Mouse (Mus musculus): ENCODE measurements around the gene Hamp2.
"Not testable (repeated sequence)": the region's sequence is repeated elsewhere in the genome, so short reads cannot be mapped to it uniquely, and the experiment has no call there.

Hamp2 gene

DNA sequence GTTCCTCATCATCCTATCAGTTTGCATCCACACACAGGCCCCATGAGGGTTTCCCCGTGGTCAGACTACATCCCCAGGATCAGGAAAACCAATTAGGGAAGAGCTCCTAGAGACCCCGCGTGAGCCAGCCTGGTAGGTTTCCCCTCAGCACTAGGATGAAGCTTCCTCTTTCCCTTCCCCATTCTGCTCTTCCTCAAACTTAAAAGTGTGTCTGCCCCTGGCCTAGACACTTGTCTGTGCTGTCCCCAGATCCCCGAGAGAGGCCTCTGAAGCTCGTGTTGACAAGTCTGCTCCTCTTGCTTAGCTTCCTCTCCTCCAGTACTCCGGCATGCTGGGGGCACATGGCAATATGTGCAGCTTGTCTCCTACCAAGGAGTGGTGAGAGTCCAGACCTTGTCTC, 29.0 kb upstream of the Hamp2 start:
- DNase-seq (ENCODE audit: low spot score in 2 of 2) = peak in 1 of 2 experiments; percentile 55

DNA sequence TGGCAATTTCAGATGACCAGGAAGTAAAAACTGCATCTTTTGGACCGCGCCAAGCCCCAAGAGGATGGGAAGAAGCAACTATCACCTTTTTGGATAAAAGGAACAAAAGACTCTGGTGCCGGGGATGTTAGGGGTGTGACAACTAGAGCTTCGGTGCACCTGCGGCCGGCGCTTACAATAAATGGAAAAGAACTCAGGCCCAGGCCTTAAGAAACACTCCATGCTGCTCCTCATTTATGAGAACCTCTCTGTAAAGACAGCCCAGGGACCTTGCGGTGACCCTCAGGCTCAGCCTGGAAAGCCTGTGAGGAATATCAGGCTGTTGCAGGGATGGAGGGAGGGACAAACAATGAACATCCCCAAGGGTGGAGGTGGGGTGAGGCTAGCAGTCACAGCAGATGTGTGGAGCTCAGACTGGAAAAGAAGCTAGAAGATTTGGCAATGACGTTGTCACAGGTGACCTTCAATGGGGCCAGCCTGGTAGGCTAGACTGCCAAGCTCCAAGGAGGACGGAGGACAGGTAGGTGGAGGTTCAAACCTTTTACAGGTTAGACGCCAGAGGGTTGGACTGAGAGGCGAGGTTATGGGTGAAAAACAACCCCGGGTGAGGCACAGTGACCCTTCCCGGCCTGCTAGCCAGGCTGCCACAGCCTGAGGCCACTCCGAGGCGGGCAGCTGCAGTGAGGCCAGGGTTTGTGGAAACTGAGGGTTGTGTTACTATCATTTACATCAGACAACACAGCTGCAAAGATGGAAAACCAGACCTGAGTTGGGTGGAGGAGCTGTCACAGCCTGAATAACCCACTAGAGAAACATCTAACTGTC, 28.2 kb upstream of the Hamp2 start:
- DNase-seq (ENCODE audit: low spot score in 2 of 2) = no peak

DNA sequence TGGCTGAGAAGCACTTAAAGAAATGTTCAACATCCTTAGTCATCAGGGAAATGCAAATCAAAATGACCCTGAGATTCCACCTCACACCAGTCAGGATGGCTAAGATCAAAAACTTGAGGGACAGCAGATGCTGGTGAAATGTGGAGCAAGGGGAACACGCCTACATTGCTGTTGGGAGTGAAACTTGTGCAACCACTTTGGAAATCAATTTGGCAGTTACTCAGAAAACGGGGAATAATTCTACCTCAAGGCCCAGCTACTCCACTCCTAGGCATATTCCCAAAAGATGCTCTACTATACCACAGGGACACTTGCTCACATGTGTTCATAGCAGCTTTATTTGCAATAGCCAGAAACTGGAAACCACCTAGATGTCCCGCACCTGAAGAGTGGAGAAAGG, 25.4 kb upstream of the Hamp2 start:
- DNase-seq (ENCODE audit: low spot score in 2 of 2) = not testable (repeated sequence)

DNA sequence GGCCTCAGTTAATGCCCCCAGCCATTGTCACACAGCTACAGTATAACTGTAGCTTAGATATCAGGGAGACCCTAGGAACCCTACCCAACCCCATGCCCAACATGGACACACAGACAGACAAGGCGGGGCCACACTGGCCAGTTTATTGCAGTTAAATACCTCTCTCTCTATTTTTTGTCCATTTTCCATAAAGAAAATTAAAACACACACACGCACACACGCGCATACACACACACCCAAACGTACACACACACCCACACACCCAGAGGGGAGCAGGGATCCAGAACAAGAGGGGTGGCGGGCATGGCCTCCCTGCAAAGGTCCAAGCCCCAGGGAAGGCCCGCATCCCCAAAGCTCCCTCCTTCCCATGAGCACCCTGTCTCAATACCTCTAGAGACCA, 21.4 kb upstream of the Hamp2 start:
- no peak for DNase-seq (ENCODE audit: low spot score in 2 of 2)

DNA sequence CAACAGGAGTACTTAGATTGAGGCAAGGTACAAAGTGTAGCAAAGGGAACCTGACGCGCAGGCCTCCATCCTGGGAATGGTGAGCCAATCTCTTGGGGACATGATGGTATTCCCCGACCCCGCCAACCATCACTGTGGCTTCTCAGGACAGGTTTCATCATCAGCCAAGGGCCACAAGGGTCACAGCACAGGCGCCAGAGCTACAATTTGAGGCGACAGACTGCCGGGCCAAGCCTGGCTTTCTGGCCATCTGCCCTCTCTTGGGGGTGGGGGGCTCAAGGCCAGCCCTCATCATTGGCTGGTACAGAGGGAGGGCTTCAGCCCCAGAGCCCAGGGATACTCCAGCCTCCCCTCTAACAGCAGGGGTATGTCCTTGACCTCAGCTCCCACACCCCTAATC, 21.0 kb upstream of the Hamp2 start:
- DNase-seq (ENCODE audit: low spot score in 2 of 2) = not testable (repeated sequence)

DNA sequence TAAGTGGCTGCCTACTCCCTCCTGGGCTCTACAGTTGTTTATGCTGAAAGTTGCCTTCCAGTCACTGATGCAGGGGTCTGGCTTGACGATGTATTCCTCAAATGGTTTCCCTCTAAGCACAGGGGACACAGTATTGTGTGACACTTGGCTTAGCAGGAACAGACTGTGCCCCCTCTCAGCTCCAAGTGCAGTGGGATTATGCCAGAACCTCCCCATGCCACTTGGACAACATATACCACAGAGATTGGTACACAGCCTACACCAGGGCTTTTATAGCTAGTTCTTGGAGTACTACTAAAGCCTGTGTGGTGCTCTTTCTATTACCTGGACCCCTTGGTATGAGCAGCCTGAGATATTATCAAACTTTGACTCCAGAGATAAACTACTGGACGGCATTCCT, 20.2 kb upstream of the Hamp2 start:
- DNase-seq (ENCODE audit: low spot score in 2 of 2) = not testable (repeated sequence)

DNA sequence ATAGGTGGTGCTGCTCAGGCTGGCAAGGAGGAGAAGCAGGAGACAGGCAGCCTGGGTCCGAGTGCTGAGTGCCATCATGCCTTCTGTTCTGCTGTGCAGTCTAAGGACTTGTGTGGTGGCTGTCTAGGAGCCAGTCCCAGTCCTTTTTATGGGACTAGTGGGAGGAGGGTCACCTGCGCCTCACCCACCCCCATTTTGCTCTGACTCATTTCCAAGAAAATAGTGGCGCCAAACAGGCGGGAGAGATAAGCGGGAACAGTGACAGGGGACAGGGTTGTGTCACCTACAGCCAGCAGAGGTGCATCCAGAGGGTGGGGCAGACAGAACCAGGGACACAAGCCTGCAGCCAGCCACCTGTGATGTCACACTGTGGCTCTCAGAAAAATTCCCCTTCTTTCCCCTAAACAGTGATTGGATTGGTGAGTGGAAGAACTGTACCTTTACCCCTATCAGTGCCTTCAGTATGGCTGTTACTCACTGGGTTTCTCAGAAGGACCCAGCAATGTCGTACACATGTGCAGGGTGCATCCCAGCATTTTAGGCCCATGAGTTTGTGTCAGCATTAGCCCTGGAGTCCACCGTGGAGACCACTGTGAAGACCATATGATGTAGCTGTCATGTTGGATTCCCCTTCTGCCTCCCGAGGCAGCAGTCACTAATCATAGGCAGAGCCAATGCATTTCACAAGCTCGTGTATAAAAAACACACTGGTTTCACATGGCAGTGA, 19.6 kb upstream of the Hamp2 start, which contains the start of gene Hamp:
TSS of gene Hamp (minus strand) at position 124 of the 727 bp plus-strand sequence.
- no peak for DNase-seq (ENCODE audit: low spot score in 2 of 2)

DNA sequence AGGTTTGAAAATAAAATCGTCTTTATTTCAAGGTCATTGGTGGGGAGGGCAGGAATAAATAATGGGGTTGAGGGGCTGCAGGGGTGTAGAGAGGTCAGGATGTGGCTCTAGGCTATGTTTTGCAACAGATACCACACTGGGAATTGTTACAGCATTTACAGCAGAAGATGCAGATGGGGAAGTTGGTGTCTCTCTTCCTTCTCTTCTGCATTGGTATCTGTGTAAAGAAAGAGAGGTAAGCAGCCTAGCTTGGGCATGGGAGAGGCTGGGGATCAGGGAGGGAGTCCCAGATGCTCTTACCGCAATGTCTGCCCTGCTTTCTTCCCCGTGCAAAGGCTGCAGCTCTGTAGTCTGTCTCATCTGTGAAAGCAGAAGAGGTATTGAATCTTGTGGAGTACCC, 17.9 kb upstream of the Hamp2 start:
- not testable (repeated sequence) for DNase-seq (ENCODE audit: low spot score in 2 of 2)

DNA sequence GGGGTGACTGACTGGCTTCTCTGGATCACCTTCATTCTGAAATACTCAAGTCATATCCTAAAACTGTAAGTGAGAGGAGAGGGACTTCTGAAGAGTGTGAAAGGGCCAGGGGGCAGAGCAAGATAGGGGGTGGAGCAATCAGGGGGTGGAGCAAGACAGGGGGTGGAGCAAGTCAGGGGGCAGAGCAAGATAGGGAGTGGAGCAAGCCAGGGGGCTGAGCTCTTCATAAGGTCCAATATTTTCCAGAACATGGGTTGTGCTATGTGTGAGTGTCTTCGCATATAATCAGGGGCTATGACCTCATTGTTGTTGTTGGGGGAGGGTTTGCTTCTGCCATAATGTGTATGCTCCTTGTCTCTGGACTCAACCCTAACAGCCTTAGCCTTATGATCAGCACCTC, 15.6 kb upstream of the Hamp2 start:
- DNase-seq (ENCODE audit: low spot score in 2 of 2) = not testable (repeated sequence)

DNA sequence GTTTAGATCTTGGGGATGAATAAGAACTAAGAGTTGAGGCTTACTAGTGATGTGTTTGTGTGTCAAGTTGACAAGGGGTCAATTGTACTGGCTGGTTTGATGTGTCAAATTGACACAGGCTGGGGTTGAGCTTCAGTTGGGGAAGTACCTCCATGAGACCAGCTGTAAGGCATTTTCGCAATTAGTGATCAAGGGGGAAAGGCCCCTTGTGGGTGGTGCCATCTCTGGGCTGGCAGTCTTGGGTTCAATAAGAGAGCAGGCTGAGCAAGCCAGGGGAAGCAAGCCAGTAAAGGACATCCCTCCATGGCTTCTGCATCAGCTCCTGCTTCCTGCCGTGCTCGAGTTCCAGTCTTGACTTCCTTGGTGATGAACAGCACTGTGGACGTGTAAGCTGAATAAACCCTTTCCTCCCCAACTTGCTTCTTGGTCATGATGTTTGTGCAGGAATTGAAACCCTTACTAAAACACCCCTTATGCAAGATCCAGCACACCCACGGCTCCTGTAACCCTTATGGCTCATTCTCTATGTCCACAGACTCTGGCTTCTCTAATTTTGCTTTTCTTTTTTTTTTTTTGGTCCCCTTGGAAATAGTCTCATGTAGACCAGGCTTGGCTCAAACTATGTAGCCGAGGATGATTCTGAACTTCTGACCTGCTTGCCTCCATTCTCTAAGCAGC, 11.1 kb upstream of the Hamp2 start:
- DNase-seq (ENCODE audit: low spot score in 2 of 2) = not testable (repeated sequence)

DNA sequence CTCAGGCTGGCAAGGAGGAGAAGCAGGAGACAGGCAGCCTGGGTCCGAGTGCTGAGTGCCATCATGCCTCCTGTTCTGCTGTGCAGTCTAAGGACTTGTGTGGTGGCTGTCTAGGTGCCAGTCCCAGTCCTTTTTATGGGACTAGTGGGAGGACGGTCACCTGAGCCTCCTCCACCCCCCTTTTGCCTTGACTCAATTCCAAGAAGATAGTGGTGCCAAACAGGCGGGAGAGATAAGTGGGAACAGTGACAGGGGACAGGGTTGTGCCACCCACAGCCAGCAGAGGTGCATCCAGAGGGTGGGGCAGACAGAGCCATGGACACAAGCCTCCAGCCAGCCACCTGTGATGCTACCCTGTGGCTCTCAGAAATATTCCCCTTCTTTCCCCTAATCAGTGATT, 410 bp downstream of the Hamp2 start:
- peak in 1 of 2 experiments; percentile 8 for DNase-seq (ENCODE audit: low spot score in 2 of 2)

DNA sequence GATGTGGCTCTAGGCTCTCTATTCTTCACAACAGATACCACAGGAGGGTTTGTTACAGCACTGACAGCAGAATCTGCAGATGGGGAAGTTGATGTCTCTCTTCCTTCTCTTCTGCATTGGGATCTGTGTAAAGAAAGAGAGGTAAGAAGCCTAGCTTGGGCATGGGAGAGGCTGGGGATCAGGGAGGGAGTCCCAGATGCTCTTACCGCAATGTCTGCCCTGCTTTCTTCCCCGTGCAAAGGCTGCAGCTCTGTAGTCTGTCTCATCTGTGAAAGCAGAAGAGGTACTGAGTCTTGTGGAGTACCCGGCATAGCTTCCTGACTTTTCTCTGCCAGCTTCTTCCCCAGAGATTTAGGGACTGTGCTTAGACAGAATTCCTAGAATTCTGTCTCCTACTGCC, 2.0 kb downstream of the Hamp2 start:
- not testable (repeated sequence) for DNase-seq (ENCODE audit: low spot score in 2 of 2)

DNA sequence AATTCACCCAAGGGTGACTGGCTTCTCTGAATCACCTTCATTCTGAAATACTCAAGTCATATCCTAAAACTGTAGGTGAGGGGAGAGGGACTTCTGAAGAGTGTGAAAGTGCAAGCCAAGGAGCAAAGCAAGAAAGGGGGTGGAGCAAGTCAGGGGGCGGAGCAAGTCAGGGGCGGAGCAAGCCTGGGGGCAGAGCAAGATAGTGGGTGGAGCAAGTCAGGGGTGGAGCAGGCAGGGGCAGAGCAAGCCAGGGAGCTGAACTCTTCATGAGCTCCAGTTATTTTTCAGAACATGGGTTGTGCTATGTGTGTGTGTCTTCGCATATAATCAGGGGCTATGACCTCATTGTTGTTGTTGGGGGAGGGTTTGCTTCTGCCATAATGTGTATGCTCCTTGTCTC, 4.3 kb downstream of the Hamp2 start:
- no peak for DNase-seq (ENCODE audit: low spot score in 2 of 2)

DNA sequence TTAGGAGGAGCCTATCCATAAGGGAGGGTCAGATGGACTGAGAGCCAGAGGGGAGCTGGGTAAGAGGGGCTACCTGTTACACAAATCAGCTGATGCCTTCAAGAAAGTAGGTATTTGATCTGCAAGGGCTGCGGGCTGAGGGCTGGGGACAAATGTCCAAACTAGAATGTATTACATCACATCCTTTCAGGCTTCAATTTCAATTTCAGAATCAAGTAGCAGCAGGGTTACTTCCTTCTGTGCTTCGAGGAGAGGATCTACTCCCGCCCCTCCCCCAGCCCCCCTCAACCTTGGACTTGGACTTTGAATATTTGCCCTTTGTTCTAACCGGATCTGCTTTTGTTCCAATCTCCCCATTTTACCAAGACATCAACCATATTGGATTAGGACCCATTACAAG, 7.3 kb downstream of the Hamp2 start:
- no peak for DNase-seq (ENCODE audit: low spot score in 2 of 2)

DNA sequence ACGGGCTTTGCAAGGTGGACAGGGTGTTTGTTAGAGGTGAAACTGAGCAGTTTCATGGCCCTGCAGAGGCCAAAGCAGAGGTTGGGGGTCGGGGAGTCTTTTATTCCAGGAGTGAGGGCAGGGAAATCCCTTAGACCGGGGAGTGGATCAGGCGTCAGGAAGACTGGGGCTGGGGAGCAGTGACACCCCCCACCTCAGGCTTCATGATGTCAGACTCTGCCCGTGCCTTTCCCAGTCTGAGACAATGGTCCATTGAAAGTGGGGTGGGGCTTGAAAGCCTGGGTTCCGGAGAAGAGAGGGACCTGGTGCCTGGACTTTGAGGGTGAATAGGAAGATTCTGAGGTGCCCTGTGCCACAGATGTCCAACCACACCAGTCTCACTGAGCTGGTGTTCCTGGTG, 7.8 kb downstream of the Hamp2 start:
- no peak for DNase-seq (ENCODE audit: low spot score in 2 of 2)

DNA sequence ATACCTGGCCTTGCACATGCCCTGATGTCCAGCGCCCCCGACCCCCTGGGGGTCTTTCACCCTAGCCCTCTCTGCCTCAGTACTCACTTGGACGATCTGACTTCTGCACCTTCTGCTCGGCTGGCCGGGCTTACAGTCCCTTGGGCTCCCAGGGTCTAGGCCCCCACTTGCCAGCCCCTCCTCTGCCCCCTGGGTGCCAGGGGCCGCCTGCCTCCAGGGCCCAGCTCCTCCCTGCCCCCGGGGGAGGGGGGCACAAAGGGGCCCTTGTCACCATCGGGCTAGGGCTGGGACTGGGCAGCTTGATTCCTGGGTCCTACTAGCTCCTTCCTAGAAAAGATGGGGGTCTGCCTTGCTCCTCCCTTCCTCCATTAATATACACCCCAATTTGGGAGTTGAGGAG, 9.7 kb downstream of the Hamp2 start, which contains the start of gene Mag:
TSS of gene Mag (minus strand) at position 142 of the 400 bp plus-strand sequence.
- no peak for DNase-seq (ENCODE audit: low spot score in 2 of 2)

DNA sequence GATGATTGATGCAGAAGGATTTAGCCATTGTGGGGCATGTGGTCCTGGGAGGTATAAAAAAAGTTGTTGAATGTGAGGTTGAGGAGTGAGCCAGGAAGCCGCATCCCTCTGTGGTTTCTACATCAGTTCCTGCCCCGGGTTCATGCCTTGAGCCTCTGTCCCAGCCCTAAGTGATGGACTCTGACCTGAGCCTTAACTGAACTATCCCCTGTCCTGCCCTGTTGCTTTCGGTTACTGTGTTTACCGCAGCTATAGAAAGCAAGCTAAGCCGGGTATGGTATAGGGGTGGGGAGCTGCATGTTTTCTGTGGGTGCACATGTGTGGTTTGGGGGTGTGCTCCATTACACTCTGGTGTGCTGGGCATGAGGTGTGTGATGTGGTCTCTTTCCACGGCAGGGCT, 14.7 kb downstream of the Hamp2 start:
- no peak for DNase-seq (ENCODE audit: low spot score in 2 of 2)

DNA sequence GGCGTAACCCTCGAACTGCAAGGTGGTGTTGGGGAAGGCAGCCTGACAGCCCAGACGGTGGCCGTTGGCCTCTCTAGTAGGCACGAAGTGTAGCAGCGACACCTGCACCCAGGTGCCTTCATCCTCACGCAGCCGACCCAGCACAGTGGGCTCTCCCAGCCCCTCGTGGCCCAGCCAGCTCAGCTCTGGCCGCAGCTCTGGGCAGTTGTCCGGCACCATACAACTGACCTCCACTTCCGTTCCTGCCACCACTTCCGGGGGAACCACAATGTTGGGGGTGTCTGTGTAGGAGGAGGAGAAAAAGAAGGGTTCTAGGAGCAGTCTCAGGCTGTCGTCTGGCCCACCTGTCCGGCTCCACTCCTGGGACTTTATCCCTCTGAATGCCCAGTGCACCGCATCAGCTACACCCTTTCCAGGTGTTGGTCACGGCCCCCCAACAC, 15.5 kb downstream of the Hamp2 start:
- no peak for DNase-seq (ENCODE audit: low spot score in 2 of 2)

DNA sequence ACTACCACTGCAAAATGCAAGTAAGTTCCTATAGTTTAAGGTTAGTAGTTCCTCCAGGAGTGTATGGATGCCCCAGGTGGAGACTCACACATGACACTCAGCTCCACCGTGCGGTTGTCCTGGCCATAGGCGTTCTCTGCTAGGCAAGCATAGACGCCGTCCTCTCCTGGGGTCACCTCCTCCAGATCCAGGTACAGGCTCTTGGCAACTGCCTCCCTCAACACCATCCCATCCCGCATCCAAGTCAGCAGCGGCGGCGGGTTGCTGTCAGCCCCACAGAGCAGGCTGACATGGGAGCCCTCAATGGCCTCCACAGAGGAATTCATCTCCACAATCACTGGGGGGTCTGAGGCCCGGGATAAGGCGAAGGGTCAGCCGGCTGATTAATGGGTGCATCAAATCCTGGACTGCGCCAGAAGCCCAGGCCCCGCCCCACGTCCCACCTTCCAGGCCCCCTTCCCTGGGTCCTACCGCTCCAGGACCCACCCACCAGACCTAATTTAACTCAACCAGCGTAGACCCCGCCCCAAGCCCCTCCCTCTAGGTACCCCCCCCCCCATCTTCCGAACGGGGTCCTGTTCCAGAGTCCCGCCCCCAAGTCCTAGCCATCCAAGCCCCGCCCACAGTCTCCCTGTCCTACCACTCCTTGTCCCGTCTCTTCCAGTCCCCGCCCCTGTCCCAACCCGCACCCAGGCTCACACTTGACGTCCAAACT, 16.0 kb downstream of the Hamp2 start:
- no peak for DNase-seq (ENCODE audit: low spot score in 2 of 2)

DNA sequence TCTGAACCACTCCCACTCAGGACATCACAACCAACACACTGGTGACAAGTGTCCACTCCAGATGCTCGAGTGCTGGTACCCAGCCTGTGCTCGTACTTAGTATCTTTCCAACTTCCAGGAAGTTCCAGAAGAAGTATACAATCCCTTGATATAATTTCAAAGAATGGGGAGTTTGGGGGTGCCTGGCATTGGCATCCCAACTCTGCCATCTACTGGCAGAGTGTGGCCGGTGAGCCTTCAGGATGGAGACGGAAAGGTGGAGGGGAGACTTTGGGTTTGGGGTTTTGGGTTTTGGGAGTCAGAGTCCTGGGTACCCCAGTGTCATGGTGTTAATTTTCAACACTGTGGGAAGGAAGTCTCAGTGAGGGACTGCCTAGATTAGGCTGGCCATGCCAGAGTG, 20.4 kb downstream of the Hamp2 start:
- no peak for DNase-seq (ENCODE audit: low spot score in 2 of 2)

DNA sequence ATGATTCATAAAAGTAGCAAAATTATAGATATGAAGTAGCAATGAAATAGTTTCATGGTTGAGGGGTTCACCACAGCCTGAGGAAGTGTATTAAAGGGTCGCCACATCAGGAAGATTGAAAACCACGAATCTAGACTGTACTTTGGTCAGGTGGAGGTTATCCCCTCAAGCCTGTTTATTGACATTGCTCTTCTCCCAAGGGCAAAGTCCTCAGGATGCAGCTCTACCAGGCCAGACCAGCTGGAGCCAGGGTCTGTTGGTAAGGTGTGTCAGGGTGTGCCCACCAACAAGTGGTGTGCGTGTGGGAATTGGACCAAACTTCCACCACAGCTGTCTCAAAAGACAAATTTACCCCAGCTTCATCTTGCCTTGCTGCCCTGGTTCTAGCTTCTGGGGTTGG, 29.3 kb downstream of the Hamp2 start:
- DNase-seq (ENCODE audit: low spot score in 2 of 2) = no peak

DNA sequence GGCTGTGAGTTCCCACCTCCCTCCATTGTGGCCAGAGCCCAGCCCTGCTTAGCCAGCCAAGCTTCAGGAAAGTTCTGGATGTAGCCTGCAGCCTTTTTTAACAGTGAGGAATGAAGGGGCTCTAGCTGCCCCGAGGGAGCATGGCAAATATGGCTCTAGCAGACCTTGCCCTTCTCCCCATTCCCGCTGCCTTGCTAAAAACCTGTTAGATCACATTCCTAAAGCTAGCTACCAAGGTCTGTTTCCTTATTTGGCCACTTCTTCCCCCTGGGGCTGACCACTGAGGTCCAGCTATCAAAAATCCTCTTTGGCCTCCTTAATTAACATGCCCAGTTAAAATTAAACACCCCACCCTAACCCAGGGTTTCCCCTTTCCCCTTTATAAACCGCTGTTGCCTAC, 32.0 kb downstream of the Hamp2 start:
- DNase-seq (ENCODE audit: low spot score in 2 of 2) = no peak
